Mouse (Mus musculus) heart, postnatal 0 days (tissue): ENCODE measurements around the gene Atp6v1e2.

Experiments used
- CTCF ChIP-seq: IDR thresholded peaks from 2 replicates; pipeline ENCODE4 v1.5.1; 2016; ENCODE audit warnings: antibody characterized with exemption, control low read depth, low read depth
- EP300 ChIP-seq: IDR thresholded peaks from 2 replicates; pipeline ENCODE4 v1.6.1; 2016; ENCODE audit warnings: antibody characterized with exemption, low read depth

- TF ChIP-seq CTCF: no peak
- peak; percentile 60; the same call in 1 of the 2 replicates for TF ChIP-seq EP300
Observed at GRCm38 (mm10) chr17:86962894-86963585, 15.3 kb upstream of the Atp6v1e2 start, which contains the start of gene Rhoq.
